Mouse (Mus musculus) CH12.LX (cell line): ENCODE measurements at regions not wholly inside any gene's neighbourhood (a gene's known extent, or its start where the extent isn't known, plus 50 kb on each side); places are given as distances from the start of the nearest gene placed in this dataset.

ENCODE experiments used
- DNase-seq: peaks from one replicate; pipeline ENCODE4 v3.0.0-alpha.2; 2013; ENCODE audit errors: extremely low read depth
- H3K27ac ChIP-seq: 2 replicates; pipeline ENCODE4 v1.5.1; 2012; ENCODE audit warnings: low read depth, mild to moderate bottlenecking, control low read depth, moderate library complexity; ENCODE audit not compliant: insufficient read depth
- H3K27me3 ChIP-seq: replicated peaks from 2 replicates; pipeline ENCODE3; 2012; ENCODE audit warnings: inconsistent platforms
- H3K36me3 ChIP-seq, 2 experiments: replicated peaks in 1 of 2; 2 replicates each; pipeline versions ENCODE3 to v1.6.1; 2012; ENCODE audit warnings: inconsistent platforms in 1 of 2, low read length in 1 of 2, mild to moderate bottlenecking in 1 of 2, mixed read lengths in 1 of 2, moderate library complexity in 1 of 2; ENCODE audit not compliant: control insufficient read depth in 1 of 2, insufficient read depth in 1 of 2
- H3K4me1 ChIP-seq, 2 experiments: 2 replicates each; pipeline ENCODE4 v1.6.1; 2012; ENCODE audit warnings: inconsistent platforms in 1 of 2, moderate library complexity in 1 of 2; ENCODE audit not compliant: insufficient read depth in 2 of 2, control insufficient read depth in 1 of 2
- H3K4me2 ChIP-seq: 2 replicates; pipeline ENCODE4 v1.6.1; 2012; ENCODE audit warnings: low read depth, mild to moderate bottlenecking, control low read depth; ENCODE audit not compliant: poor library complexity, insufficient read depth, severe bottlenecking
- H3K4me3 ChIP-seq, 3 experiments: fragments of 150-350 bp in 1 of 3; sonication (generic) in 1 of 3; replicated peaks in 1 of 3; 2 replicates each; pipeline versions ENCODE3 to v1.5.1; 2011 to 2012; ENCODE audit warnings: low read depth in 2 of 3, low read length in 2 of 3, mild to moderate bottlenecking in 2 of 3, moderate library complexity in 2 of 3, control low read depth in 1 of 3, improper control_type of control experiment in 1 of 3, inconsistent platforms in 1 of 3, mixed read lengths in 1 of 3; ENCODE audit not compliant: poor library complexity in 1 of 3
- H3K79me2 ChIP-seq: replicated peaks from 2 replicates; pipeline ENCODE4 v1.6.1; 2012; ENCODE audit warnings: mild to moderate bottlenecking, moderate library complexity; ENCODE audit not compliant: control insufficient read depth, poor library complexity, insufficient read depth, severe bottlenecking; ENCODE audit errors: extremely low read depth
- H3K9ac ChIP-seq: 2 replicates; pipeline ENCODE4 v1.6.1; 2012; ENCODE audit warnings: low read depth, mild to moderate bottlenecking, control low read depth, moderate library complexity; ENCODE audit not compliant: insufficient read depth
- H3K9me3 ChIP-seq: replicated peaks from 2 replicates; pipeline ENCODE3; 2012; ENCODE audit warnings: low read length, inconsistent platforms, mixed read lengths
- CHD1 ChIP-seq: IDR thresholded peaks from 2 replicates; pipeline ENCODE4 v1.6.1; 2012; ENCODE audit warnings: low read depth, low read length, improper control_type of control experiment, inconsistent platforms
- CTCF ChIP-seq, 2 experiments: IDR thresholded peaks in 1 of 2; conservative IDR thresholded peaks in 1 of 2; 2 replicates each; pipeline ENCODE4 v1.5.1; 2011 to 2012; ENCODE audit warnings: low read depth in 2 of 2, low read length in 2 of 2, improper control_type of control experiment in 1 of 2, inconsistent platforms in 1 of 2, mild to moderate bottlenecking in 1 of 2, moderate library complexity in 1 of 2
- JUN ChIP-seq: IDR thresholded peaks from 2 replicates; pipeline ENCODE4 v1.6.1; 2011; ENCODE audit warnings: low read depth, mild to moderate bottlenecking, low read length, improper control_type of control experiment, moderate library complexity; ENCODE audit not compliant: insufficient read depth
- JUND ChIP-seq: conservative IDR thresholded peaks from 2 replicates; pipeline ENCODE4 v1.6.1; 2011; ENCODE audit warnings: low read depth, low read length, improper control_type of control experiment
- NELFE ChIP-seq: IDR thresholded peaks from 2 replicates; pipeline ENCODE4 v1.6.1; 2011; ENCODE audit warnings: low read depth, low read length, improper control_type of control experiment
- RAD21 ChIP-seq: IDR thresholded peaks from 2 replicates; pipeline ENCODE4 v1.6.1; 2011; ENCODE audit warnings: low read depth, mild to moderate bottlenecking, low read length, improper control_type of control experiment, moderate library complexity
- RCOR1 ChIP-seq: conservative IDR thresholded peaks from 2 replicates; pipeline ENCODE4 v1.6.1; 2012; ENCODE audit warnings: low read depth, mild to moderate bottlenecking, inconsistent platforms, low read length, improper control_type of control experiment
- SMC3 ChIP-seq: IDR thresholded peaks from 2 replicates; pipeline ENCODE4 v1.6.1; 2011; ENCODE audit warnings: low read depth, low read length, improper control_type of control experiment
- ZC3H11A ChIP-seq: IDR thresholded peaks from 2 replicates; pipeline ENCODE4 v1.6.1; 2012; ENCODE audit warnings: low read depth, mild to moderate bottlenecking, inconsistent platforms, low read length, improper control_type of control experiment
- dilution Hi-C: fragments of 300-500 bp; cut with MboI; formaldehyde crosslinking; loops from 2 replicates; pipeline ENCODE4 v1.14.3; 2020; ENCODE audit warnings: low sequenced_read_pairs; ENCODE audit not compliant: extremely low pct_unique_long_range_greater_than_20kb, extremely low pct_ligation_motif_present
- in situ Hi-C: fragments of 300-500 bp; cut with MboI; formaldehyde crosslinking; loops from 3 replicates; pipeline ENCODE4 v1.14.3; 2019; ENCODE audit warnings: low sequenced_read_pairs, low pct_ligation_motif_present, low pct_unique_long_range_greater_than_20kb, mixed read lengths

GRCm38 (mm10) chr1:35836552-35836951 lies 231.6 kb upstream of the Hs6st1 start:
- no peaks in the 10 kb centered on the region for H3K36me3 ChIP-seq
- no peak for TF ChIP-seq RCOR1
- no peak for TF ChIP-seq NELFE
- no peak for TF ChIP-seq CHD1
- dilution Hi-C loops, result no loop called here
- H3K4me1 ChIP-seq, result peaks cover 2 to 17% of the 10 kb centered on the region in 2 experiments; a peak in 3 of 4 replicates
- H3K9ac ChIP-seq, result no peak overlapping the region
- no peak overlapping the region for H3K27ac ChIP-seq
- H3K79me2 ChIP-seq, result no peaks in the 10 kb centered on the region
- no peak overlapping the region for H3K4me2 ChIP-seq
- DNase-seq, result no peak
- in situ Hi-C loops, result loop anchor here (25.0 kb wide), 1 partner anchor 426 kb away; the partner anchor contains the start of gene Neurl3
- H3K27me3 ChIP-seq, result no peaks in the 10 kb centered on the region
- H3K9me3 ChIP-seq, result peaks cover 7% of the 10 kb centered on the region
- no peak overlapping the region for H3K4me3 ChIP-seq

- no peak overlapping the region for H3K4me3 ChIP-seq
- H3K4me1 ChIP-seq, result peaks cover 0 to 12% of the 10 kb centered on the region in 2 experiments; a peak in 2 of 4 replicates
- H3K9ac ChIP-seq, result no peak overlapping the region
- no peaks in the 10 kb centered on the region for H3K79me2 ChIP-seq
- dilution Hi-C loops, result no loop called here
- no peaks in the 10 kb centered on the region for H3K27me3 ChIP-seq
- H3K36me3 ChIP-seq, result no peaks in the 10 kb centered on the region
- TF ChIP-seq RCOR1 (no peak), JUND (no peak), JUN (no peak)
- no peak overlapping the region for H3K4me2 ChIP-seq
- in situ Hi-C loops, result loop anchor here (25.0 kb wide), 1 partner anchor 424 kb away; the partner anchor contains the start of gene Neurl3
- H3K9me3 ChIP-seq, result peaks cover 8% of the 10 kb centered on the region
- no peak overlapping the region for H3K27ac ChIP-seq
- DNase-seq, result no peak
These were observed 229.6 kb upstream of the Hs6st1 start for GRCm38 (mm10) chr1:35838625-35839024.

GRCm38 (mm10) chr1:35839446-35839845 lies 228.8 kb upstream of the Hs6st1 start:
- H3K9me3 ChIP-seq, result peaks cover 8% of the 10 kb centered on the region
- H3K36me3 ChIP-seq, result no peaks in the 10 kb centered on the region
- no peaks in the 10 kb centered on the region for H3K27me3 ChIP-seq
- no peak overlapping the region for H3K9ac ChIP-seq
- in situ Hi-C loops (loop anchor here (25.0 kb wide), 1 partner anchor 423 kb away; the partner anchor contains the start of gene Neurl3), dilution Hi-C loops (no loop called here)
- no peak overlapping the region for H3K27ac ChIP-seq
- TF ChIP-seq SMC3 (peak; percentile 82), RAD21 (peak; percentile 81), ZC3H11A (peak; percentile 45), CTCF (conservative IDR thresholded peaks at IDR 0.05 in 1 of 2, IDR thresholded peaks at IDR 0.05 in 1 of 2; ENCODE audit: low read depth in 2 of 2, low read length in 2 of 2) (peak; percentile 19 to 87; a peak in 2 of 4 replicates), JUND (no peak)
- H3K4me2 ChIP-seq, result no peak overlapping the region
- no peaks in the 10 kb centered on the region for H3K79me2 ChIP-seq
- H3K4me3 ChIP-seq, result no peak overlapping the region
- H3K4me1 ChIP-seq, result peaks cover 0 to 4% of the 10 kb centered on the region in 2 experiments; a peak in 2 of 4 replicates
- peak; percentile 73 for DNase-seq
